Mouse (Mus musculus): ENCODE results near the gene Daglb. TPM values are rescaled to one million over a fixed set of nuclear protein-coding genes. Genes with fewer than 3 reads are reported as not detected.
A peak's percentile ranks its signal among the peaks of the same experiment; 100 is the strongest.

Daglb gene
- 15.7 and 23.9 TPM in 2 replicates for total RNA-seq (2014; fragmentation: Nextera tagmentation)
- 10.3 and 12.4 TPM in 2 replicates for total RNA-seq (2017)

GRCm38 (mm10) chr5:143464100-143464756 lies at the start of gene Daglb:
Daglb (plus strand) TSS chr5:143464584.
- peak; percentile 88 for ATAC-seq (replicated peaks; ENCODE audit: low FRiP score, low TSS enrichment, poor library complexity, severe bottlenecking)

- ATAC-seq (replicated peaks; ENCODE audit: low FRiP score, low TSS enrichment, poor library complexity, severe bottlenecking) = no peak
Measured at GRCm38 (mm10) chr5:143421484-143421883, 42.9 kb upstream of the Daglb start.

GRCm38 (mm10) chr5:143422990-143423389 lies 41.4 kb upstream of the Daglb start:
- no peak for ATAC-seq (replicated peaks; ENCODE audit: low FRiP score, low TSS enrichment, poor library complexity, severe bottlenecking)

- peak; percentile 88 for ATAC-seq (replicated peaks; ENCODE audit: low FRiP score, low TSS enrichment, poor library complexity, severe bottlenecking)
Measured at GRCm38 (mm10) chr5:143423899-143424519, 40.4 kb upstream of the Daglb start.

DNA sequence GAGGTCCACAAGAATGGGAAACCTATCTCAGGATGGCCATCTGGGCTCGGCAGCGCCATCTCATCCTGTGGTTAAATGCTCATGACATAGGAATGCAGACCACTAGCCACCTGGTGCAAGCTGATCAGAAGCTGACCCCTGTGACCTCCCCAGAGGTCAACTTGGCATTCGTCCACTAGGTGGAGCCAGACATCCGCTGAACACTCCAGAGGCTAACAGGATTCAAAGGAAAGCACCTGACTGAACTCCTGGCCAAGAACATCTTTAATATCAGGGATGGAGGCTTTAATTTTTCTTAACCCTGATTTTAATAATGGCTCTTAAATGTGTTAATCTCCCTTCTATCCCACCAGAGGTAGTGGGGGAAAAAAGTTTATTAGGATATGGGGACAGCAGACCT lies 30.0 kb upstream of the Daglb start:
- peak; percentile 80 for ATAC-seq (replicated peaks; ENCODE audit: low FRiP score, low TSS enrichment, poor library complexity, severe bottlenecking)

DNA sequence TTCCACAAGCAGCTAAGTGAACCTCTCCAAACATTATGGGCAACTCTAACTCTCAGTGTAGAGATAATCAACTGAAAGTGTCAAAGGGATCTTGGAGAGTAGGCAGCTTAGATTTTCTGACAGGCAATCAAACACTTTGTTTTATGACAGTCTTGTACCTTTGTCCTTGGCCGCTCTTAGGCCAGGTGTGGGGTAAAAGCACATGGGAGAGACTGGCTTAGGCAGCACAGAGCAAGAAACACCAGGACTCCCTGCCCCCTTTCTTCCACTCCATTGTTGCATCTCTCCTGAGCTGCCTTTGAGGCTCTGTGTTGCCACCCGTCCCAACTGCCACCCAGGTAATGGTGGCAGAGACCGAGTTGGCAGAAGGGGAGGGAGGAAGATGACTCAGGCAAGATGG lies 23.1 kb upstream of the Daglb start:
- ATAC-seq (replicated peaks; ENCODE audit: low FRiP score, low TSS enrichment, poor library complexity, severe bottlenecking) = no peak

DNA sequence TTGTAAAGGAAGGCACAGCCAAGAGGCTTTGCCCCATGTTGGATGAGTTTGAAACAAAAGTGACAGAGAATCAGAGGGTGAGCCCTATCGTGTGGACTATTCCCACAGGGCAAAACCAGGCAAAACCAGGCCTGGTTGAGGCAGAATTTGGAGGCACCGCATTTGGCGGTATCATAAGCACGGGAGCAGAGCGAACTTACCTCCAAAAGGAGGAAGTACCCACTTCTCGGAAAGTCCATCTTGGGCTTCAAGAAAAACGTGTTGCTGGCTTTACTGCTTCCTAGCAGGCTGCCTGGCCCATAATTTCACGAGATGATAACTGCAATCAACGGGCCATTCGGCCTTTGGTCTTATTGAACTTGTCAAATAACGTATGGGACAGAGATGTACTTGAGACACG lies 22.6 kb upstream of the Daglb start:
- no peak for ATAC-seq (replicated peaks; ENCODE audit: low FRiP score, low TSS enrichment, poor library complexity, severe bottlenecking)

DNA sequence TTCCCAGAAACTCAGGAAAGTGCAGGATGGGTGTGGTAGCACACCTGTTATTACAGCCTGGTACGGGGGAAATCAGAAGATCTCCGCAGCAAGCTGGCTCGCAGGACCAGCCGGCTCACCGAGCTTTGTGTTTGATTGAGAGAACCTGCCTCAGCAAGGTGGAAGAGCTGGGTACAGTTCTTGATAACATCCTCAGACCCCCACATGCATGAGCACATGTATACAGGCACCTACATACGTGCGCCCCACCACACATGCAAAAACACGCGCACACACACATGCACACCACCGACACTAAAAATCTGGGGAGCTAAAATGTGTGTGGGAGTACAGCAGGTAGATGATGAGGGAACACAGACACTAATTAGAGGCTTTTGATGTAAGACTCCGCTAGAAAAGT lies 713 bp upstream of the Daglb start:
- no peak for ATAC-seq (replicated peaks; ENCODE audit: low FRiP score, low TSS enrichment, poor library complexity, severe bottlenecking)

GRCm38 (mm10) chr5:143464757-143465118 lies 354 bp downstream of the Daglb start:
- ATAC-seq (replicated peaks; ENCODE audit: low FRiP score, low TSS enrichment, poor library complexity, severe bottlenecking) = peak; percentile 48

- peak; percentile 58 for ATAC-seq (replicated peaks; ENCODE audit: low FRiP score, low TSS enrichment, poor library complexity, severe bottlenecking)
Measured at GRCm38 (mm10) chr5:143465156-143466085, 1.0 kb downstream of the Daglb start.

DNA sequence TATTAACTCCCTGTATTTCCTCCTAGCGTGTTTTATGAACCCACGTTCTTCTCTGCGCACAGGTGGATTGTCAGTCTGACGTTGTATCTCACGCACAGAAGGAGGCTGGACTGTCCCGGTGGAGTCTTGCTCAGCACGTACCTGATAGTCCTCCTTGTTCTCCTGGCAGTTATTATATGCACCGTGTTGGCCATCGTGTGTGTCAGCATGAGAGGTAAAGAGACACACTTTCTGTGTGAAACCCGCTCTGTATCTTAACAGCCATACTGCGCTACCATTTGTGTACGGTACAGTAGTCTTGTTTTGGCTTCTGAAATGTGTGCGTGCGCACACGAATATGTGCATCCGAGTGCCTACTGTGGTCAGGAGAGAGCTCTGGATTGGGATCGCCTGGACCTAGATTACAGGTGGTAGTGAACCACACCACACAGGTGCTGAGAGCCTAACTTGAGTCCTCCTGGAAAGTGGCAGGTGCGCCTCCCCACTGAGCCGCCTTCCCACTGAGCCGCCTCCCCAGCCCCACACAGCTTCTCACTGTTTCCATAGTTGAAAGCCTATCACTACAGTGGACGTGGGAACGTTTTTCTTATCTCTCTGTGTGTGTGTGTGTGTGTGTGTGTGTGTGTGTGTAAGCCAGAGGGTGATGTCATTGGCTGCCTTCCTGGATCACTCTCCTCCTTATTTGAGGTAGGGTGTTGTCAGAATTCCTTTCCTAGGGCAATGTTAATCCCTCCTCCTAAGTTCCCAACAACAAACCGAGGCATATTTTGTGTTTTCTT lies 2.7 kb downstream of the Daglb start:
- ATAC-seq (replicated peaks; ENCODE audit: low FRiP score, low TSS enrichment, poor library complexity, severe bottlenecking) = no peak

GRCm38 (mm10) chr5:143467931-143468330 lies 3.5 kb downstream of the Daglb start:
- no peak for ATAC-seq (replicated peaks; ENCODE audit: low FRiP score, low TSS enrichment, poor library complexity, severe bottlenecking)

- ATAC-seq (replicated peaks; ENCODE audit: low FRiP score, low TSS enrichment, poor library complexity, severe bottlenecking) = no peak
Measured at GRCm38 (mm10) chr5:143469628-143470027, 5.2 kb downstream of the Daglb start.

- peak; percentile 31; the same call in 1 of the 2 replicates for ATAC-seq (replicated peaks; ENCODE audit: low FRiP score, low TSS enrichment, poor library complexity, severe bottlenecking)
Measured at GRCm38 (mm10) chr5:143470421-143471164, 6.2 kb downstream of the Daglb start.

GRCm38 (mm10) chr5:143471165-143471546 lies 6.8 kb downstream of the Daglb start:
- no peak for ATAC-seq (replicated peaks; ENCODE audit: low FRiP score, low TSS enrichment, poor library complexity, severe bottlenecking)

GRCm38 (mm10) chr5:143471953-143472618 lies 7.7 kb downstream of the Daglb start:
- ATAC-seq (replicated peaks; ENCODE audit: low FRiP score, low TSS enrichment, poor library complexity, severe bottlenecking) = no peak

GRCm38 (mm10) chr5:143475153-143475844 lies 10.9 kb downstream of the Daglb start:
- ATAC-seq (replicated peaks; ENCODE audit: low FRiP score, low TSS enrichment, poor library complexity, severe bottlenecking) = no peak

GRCm38 (mm10) chr5:143476013-143476412 lies 11.6 kb downstream of the Daglb start:
- no peak for ATAC-seq (replicated peaks; ENCODE audit: low FRiP score, low TSS enrichment, poor library complexity, severe bottlenecking)
